Mouse (Mus musculus) natural killer cell, adult 2 months (primary cell): ENCODE results near the gene Syngap1.

ENCODE experiments used
- DNase-seq, 2 experiments: peaks; one replicate each; pipeline ENCODE4 v3.0.0; 2022; ENCODE audit warnings: low spot score in 2 of 2

Gene Syngap1

GRCm38 (mm10) chr17:26990521-26990920, 49.5 kb downstream of the Syngap1 start:
- DNase-seq: no peak

GRCm38 (mm10) chr17:26994410-26994809, 53.4 kb downstream of the Syngap1 start:
- no peak for DNase-seq

GRCm38 (mm10) chr17:26995006-26995405, 54.0 kb downstream of the Syngap1 start:
- no peak for DNase-seq

DNA sequence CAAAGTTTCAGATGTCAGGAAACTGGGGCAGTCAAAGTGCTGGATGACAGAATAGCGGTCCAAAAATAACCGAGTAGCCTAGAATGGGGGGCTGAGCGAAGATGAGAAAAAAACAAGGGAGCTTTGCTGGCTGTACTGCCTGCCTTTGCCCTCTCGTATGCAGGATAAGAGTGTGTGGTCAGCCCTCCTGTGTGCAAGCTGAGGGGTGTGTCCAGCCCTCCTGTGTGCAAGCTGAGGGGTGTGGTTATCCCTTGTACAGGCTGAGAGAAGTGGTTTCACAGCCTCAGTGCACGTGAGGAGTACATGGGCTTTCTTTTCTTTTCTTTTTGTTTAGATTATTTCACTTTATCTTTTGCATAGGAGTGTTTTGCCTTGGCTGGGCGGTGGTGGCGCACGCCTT, 54.5 kb downstream of the Syngap1 start:
- DNase-seq: no peak

DNA sequence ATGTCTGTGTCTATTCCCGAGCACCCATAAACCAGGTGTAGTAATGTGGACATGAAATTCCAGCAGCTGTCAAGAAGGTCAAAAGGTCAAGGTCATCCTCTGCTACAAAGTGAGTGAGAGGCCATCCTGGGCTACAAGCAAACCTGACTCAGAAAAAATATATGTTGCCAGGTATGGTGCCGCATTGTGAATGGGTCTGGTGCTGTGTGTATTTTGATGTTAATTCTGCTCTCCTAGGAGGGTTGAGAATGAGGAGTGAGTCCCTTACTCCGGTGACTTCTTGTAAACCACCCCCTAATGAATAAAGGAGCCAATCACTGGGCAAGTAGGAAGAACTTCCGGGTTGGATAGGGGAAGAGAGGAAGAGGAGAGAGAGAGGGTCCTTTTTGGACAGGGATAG, 56.6 kb downstream of the Syngap1 start:
- DNase-seq: no peak

DNA sequence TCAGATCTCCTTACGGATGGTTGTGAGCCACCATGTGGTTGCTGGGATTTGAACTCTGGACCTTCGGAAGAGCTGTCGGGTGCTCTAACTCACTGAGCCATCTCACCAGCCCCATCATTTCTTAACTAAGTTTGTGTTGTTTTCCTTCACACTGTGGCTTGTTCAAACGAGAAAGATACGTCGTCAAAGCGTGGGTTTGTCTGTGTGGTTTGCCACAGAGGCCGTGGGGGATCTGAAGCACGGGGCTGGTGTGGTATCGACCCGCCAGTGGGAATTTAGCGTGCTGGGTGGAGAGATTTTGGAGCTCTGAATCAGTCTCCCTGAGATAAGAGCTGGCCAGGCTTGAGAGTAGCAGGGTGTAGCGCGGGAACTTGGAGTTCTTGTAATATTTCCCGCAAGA, 57.2 kb downstream of the Syngap1 start:
- no peak for DNase-seq

- DNase-seq: no peak
Observed at GRCm38 (mm10) chr17:26999996-27000395, 58.9 kb downstream of the Syngap1 start.

- peak; percentile 45 to 64 for DNase-seq
Observed at GRCm38 (mm10) chr17:27001151-27001550, 60.1 kb downstream of the Syngap1 start.

GRCm38 (mm10) chr17:27001889-27002288, 60.8 kb downstream of the Syngap1 start:
- DNase-seq: peak in 1 of 2 experiments; percentile 45

DNA sequence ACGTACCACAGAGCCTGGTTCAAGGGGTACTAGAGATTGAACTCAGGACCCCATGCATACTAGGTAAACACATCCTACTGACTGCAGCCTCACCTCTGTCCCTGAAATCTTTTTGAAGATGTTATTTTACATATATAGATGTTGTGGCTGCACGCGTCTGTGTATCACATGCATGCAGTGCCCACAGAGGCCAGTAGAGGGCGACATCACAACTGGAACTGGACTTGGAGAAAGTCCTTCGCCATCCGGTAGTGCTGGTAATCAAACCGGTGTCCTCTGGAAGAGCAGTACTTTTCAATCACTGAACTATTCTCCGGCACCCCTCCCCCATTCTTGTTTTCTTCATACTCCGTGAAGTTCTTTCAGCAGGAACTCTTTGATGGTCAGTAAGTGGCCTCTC, 63.4 kb downstream of the Syngap1 start:
- peak; percentile 46 to 71 for DNase-seq

DNA sequence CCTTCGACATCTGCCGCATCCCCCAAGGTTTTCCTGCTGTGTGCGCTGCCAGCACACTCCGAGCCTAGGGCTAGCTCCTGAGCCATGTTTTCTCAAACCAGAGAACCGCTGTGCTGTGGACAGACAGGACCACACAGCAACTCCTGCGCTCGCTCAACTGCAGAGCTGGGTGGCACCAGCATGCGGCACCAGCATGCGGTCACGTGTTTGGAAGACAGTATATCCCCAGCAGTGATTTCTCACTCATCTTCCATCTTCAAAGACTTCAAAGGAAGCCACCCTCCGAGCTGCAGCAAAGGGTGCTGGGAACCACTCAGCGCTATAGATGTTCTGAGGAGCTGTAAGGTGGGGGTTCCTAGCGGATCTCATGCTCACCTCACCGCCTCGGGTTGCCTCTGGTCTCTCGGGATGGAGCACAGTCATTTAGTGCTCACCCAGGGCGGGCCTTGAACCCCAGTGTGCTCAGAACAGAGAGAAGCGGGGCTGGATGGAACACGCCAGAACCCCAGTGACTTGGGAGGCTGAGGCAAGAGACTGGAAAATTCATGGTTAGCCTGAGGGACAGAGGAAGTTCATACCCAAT, 63.9 kb downstream of the Syngap1 start:
- no peak for DNase-seq

GRCm38 (mm10) chr17:27005644-27006043, 64.6 kb downstream of the Syngap1 start:
- no peak for DNase-seq

GRCm38 (mm10) chr17:27008277-27008676, 67.2 kb downstream of the Syngap1 start:
- DNase-seq: no peak

- no peak for DNase-seq
Observed at GRCm38 (mm10) chr17:27011167-27011566, 70.1 kb downstream of the Syngap1 start.

DNA sequence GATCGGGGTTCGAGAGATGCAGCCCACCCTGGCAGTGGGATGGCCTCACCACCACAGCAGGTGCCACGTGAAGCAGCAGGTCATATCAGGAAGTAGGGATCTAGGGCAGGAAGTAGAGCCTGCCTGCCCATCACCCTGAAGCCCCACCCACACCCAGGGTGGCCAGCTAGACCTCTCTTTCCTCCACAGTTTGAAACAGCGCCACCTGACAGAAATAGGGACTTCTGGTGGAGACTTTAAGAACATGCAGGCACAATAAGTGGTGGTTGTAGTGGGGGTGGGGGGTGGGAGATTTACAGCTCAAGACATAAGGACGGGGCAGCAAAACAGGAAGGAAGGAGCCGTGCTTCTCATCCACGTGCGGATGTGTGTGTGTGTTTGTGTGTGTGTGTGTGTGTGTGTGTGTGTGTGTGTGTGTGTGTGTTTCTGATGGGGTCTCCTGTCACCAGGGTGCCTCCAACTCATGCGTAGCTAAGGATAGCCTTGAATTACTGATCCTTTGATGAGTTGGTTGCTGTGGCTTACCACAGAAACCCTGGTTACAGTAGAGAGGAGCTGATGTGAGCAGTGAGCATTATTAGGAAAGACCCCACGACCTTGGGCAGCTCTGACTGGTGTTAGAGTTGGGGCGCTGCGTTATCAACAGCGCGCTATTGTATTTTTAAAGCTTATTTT, 71.1 kb downstream of the Syngap1 start:
- DNase-seq: peak; percentile 64 to 77

DNA sequence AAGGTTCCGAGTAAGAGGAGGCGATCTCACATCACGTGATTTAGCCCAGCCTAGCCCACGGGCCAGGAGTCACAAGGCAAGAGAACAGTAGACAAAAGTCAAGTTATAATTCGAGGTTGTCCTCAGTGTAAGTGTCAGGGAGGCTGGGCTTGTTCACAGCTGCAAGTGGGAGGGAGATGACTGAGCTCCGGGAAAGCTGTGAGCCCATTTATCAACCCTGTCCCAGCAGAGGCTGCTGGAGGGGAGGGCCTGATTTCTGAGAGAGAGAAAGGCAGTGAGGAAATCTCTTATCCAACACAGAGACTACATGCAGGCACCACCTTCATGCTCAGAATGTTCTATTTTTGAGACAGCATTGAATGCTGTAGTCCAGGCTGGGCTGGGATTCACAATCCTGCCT, 71.9 kb downstream of the Syngap1 start:
- no peak for DNase-seq

DNA sequence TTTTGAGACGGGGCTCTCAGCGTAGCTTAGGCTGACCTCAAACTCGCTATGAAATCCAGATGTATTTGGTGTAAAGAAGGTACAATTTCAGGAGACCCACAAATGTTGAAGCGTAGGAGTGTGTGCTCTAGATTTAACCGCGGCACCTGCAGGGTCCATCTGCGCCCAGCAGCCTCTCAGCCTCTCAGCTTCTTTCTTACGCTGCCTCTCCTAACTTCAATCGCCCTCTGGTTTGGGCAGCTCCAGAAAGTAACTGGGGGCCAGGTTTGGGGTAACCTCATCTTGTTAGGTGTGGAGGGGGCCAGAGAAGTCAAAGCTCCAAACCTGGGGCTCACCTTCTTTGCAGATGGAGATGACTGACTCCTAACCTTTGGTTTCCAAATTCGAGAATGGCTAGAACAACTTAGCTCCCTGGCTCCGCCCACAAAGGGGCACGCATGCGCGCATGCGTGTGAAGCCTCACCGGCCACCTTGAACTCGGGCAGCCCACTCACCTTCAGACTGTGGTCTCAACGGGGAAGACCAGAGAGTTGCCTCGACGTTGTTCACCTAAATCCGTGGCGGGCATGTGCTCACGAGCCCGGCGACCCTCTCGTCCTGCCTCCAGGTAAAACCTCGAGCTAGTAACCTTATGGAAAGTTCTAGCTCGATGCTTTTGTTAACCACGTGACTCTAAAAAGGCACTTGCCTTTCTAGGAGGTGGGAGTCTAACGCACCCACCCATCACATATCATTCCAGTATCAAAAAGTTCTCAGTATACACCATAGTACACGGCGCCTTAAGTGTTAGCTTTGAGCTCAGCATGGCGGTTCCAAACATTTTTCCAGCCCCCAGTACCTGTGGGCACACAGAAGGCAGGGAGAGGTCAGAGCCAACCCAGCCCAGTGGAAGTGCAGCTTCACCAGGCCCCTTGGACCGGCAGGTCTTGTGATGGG, 76.8 kb downstream of the Syngap1 start:
- DNase-seq: peak; percentile 80 to 88

DNA sequence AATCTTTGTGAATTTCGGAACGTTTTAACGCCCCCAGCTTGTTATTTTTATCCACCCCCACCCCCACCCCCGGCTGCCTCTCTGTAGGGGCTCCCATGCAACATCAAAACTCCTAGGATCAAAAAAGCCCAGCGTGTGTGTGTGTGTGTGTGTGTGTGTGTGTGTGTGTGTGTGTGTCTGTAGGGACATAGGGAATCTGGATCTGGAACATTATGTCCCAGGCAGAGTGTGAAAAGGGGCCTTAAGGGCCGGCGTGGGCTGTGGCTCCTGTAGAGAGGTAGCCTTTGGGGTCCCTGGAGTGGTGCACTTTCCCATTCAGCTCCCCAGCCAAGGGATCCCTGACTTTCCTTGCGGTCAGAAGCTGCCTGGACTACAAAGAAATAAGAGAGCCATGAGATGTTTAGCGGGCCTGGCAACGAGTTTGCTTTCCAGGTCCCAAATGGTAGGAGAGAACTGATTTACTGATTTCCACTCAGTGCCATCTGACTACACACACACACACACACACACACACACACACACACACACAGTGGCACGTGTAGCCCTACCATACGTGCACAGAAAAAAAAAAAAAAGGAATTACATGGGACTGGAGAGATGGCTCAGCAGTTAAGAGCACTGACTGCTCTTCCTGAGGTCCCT, 77.6 kb downstream of the Syngap1 start:
- DNase-seq: no peak

DNA sequence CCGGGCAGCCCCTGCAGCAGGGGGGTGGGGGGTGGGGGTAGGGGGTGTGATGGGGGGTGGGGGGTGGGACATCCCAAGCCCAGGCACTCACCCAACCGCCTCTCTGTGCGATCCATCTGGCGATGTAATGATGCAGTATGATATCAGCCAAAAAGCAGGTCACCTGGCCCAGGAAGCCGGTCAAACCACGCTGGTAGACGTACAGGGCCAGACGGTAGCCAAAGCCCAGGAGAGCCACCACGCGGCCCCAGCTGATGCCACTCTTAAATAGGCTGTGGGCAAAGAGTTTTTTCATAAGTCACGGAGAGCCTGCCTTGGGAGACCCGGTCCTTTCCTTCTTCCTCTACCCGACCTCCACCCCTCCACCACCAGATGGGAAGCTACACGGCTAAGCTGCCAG, 80.0 kb downstream of the Syngap1 start:
- DNase-seq: no peak

DNA sequence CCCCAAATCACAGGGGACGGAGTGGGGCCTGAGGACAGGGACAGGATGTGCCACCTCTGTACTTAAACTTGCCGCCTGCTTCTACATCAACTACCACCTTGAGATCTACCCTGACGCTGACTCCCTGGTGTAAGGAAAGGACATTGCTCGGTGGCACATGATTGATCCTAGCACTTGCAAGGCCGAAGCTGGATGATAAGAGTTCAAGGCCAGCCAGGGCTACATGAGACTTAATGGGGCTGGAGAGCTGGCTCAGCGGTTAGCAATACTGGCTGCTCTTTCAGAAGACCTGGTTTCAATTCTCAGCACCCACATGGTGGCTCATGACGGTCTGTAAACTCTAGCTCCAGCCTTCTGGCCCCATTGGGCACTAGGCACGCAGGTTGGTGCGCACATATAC, 80.7 kb downstream of the Syngap1 start:
- DNase-seq: no peak
